Mouse (Mus musculus) cerebellum, adult 2 months (tissue): Measurements from ENCODE around the gene Gm44511. TPM values are rescaled to one million over a fixed set of nuclear protein-coding genes. Genes with fewer than 3 reads are reported as not detected.
"Not testable (repeated sequence)": the region's sequence is repeated elsewhere in the genome, so short reads cannot be mapped to it uniquely, and the experiment has no call there.

Experiments
- DNase-seq, 2 experiments: peaks; one replicate each; pipeline ENCODE4 v3.0.0; 2021
- H3K27ac ChIP-seq: fragments of 200-500 bp; 2 replicates; pipeline ENCODE4 v1.5.1; 2012; ENCODE audit warnings: low read length, control low read depth, inconsistent platforms; ENCODE audit not compliant: insufficient read depth
- H3K27me3 ChIP-seq: fragments of 200-500 bp; 2 replicates; pipeline ENCODE4 v1.6.1; 2012; ENCODE audit warnings: inconsistent platforms, mild to moderate bottlenecking, low read length, moderate library complexity; ENCODE audit not compliant: control insufficient read depth, insufficient read depth
- H3K4me1 ChIP-seq: fragments of 200-500 bp; 2 replicates; pipeline ENCODE4 v1.6.1; 2011; ENCODE audit warnings: low read length; ENCODE audit not compliant: control insufficient read depth, insufficient read depth
- H3K4me3 ChIP-seq: fragments of 200-500 bp; replicated peaks from 2 replicates; pipeline ENCODE3; 2011; ENCODE audit warnings: mild to moderate bottlenecking, low read depth, low read length, control low read depth; ENCODE audit not compliant: insufficient read depth
- CTCF ChIP-seq: fragments of 200-500 bp; IDR thresholded peaks from 2 replicates; pipeline ENCODE4 v1.5.1; 2011; ENCODE audit warnings: low read depth, mild to moderate bottlenecking, control low read depth, low read length, moderate library complexity, borderline replicate concordance; ENCODE audit not compliant: insufficient read depth
- POLR2A ChIP-seq: fragments of 200-500 bp; IDR thresholded peaks from 2 replicates; pipeline ENCODE4 v1.6.1; 2011; ENCODE audit warnings: low read length, control low read depth, borderline replicate concordance; ENCODE audit not compliant: insufficient read depth
- WGBS: fragments of 180-500 bp; shearing (Covaris S2); methylation state at CpG from one replicate; pipeline ENCODE4 v1.1.7; 2018; 5-methylcytosine and 5-hydroxymethylcytosine counted together
- polyA plus RNA-seq: library from polyadenylated mRNA; depleted of rRNA; stranded (reverse); fragments of >200 nt; gene quantifications from 2 replicates; pipeline ENCODE4 v1.2.3, GENCODE M21; 2012

Gene Gm44511
- polyA plus RNA-seq, 1 experiment: not detected

DNA sequence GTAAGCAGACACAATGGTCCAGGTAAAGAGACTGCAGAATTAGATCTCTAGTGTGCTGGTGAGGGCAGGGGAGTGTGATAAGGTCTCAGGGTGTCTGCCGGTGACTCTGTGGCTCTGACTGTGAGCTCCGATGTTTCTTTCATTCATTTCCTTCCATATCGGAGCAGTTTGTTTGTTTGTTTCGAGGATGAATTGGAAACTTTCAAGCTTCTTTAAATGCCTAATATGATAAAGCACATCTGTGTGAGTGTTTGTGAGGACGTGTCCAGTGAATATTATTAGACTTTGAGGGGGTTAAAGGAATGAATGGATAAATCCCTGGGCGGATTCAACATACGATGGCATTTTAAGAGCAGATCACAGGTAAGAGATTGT lies 26.2 kb downstream of the Gm44511 start:
- 15% methylated on average over 7 of the region's 7 CpGs for WGBS
- no peak for TF ChIP-seq CTCF
- TF ChIP-seq POLR2A: no peak
- peak overlapping the region; percentile 62 for H3K4me3 ChIP-seq
- no peak overlapping the region for H3K27ac ChIP-seq
- DNase-seq: peak in 1 of 2 experiments; percentile 15
- peaks cover 3% of the 10 kb centered on the region for H3K4me1 ChIP-seq
- H3K27me3 ChIP-seq: no peaks in the 10 kb centered on the region

DNA sequence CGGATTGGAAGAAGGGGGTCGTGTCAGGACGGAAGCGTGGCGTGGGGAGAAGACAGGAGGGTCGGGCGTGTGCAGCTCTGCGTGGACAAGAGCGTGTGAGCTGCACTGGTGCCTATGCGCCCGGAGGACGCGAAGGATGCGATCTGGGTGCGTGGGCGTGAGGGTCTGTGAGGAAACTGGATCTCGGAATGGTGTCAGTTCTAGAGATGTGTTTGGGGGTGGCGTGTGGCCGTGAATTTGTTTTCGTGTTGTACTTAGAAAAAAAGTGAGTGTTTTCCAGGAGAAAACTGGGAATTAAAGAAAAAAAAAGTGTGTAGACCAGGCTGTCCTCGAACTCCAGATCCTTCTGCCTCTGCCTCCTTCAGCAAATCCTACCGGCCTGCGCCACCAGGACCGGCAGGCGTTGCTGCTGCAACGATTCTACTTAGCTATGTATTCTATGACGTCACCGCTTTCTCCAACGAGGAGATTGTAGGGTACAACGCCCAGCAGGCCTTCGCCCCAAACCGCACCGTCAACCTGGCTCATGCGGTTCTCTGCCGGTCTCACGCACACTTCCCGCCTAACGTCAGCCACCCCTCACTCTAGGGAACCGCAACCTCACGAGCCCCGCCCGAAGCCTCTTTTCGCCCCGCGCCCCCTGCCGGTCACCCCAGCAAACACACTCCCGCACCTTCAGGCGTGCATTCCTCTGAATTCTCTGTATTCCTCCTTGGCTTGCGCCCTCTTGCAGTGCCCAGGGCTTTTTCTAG lies 26.8 kb downstream of the Gm44511 start:
- not testable (repeated sequence) for H3K4me1 ChIP-seq

DNA sequence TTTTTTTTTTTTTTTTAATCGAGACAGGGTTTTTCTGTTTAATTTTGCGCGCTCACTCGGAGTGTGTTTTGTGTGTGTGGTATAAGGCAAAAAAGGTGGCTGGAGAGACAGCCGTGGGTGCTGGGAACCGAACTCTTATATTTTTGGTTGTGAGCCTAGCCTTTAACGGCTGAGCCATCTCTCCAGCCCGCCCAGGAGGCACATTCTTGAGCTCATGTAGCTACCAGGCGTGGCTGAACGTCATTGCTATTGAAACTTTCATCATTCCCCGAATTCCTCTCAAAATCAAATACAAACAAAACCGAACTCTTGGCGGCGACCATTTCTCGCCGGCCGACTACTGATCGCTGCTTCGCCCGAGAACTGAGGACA lies 27.4 kb downstream of the Gm44511 start:
- under 1% methylated on average over 20 of the region's 20 CpGs for WGBS
- Histone ChIP-seq H3K27ac (peak overlapping the region; percentile 80), H3K4me3 (peak overlapping the region; percentile 56)
- H3K4me1 ChIP-seq, H3K27me3 ChIP-seq: not testable (repeated sequence)
- DNase-seq: peak; percentile 72 to 85

More for the DNA sequence above, 26.8 kb downstream of the Gm44511 start:
- DNase-seq: peak; percentile 89 to 94
- TF ChIP-seq CTCF: peak; percentile 58
- Histone ChIP-seq H3K27ac (peak overlapping the region; percentile 80), H3K4me3 (peak overlapping the region; percentile 83)
- not testable (repeated sequence) for H3K27me3 ChIP-seq
- under 1% methylated on average over 49 of the region's 49 CpGs for WGBS

DNA sequence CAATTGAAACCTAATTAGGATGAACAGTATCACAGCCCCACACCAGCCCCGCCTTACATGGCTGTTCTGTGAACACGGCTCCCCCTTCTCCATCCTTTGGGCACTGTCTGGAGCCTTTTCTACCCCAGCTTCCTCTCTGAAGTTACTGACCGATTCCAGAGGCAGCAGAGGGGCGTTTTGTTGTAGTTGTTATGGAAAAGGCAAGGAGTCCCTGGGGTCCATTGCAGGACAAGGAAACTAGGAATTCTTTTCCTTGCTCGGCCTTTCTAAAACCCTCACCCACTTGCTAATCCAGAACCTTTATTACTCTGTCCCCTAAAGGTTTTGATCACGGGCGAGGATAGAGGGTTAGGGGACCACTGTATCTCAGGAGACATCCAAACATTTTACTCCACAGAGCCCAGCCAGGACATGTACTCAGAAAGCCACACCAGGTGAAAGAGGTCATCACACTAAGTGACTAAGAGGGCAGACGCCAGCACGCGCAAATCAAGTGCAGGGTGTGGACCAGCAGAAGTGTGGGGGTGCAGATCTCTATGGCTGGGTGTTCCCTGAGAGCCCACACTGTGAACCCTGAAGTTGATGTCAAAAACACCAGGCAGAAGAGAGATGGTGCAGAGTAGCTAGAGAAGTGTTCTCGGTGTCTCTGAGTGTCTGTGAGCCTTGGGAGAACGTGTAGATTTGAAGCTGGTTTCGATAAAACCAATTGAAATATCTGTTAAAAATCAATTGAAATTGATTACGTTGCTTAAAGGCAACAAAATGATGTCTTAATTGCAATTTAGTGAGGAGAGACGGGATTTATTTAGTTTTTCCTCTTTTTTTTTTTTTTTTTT lies 28.0 kb downstream of the Gm44511 start:
- DNase-seq: peak; percentile 49 to 50
- WGBS: 9% methylated on average over 15 of the region's 15 CpGs
- H3K4me3 ChIP-seq: peak overlapping the region; percentile 56
- no peak overlapping the region for H3K27ac ChIP-seq
- peaks cover 3% of the 10 kb centered on the region for H3K4me1 ChIP-seq
- TF ChIP-seq CTCF (no peak), POLR2A (no peak)
- no peaks in the 10 kb centered on the region for H3K27me3 ChIP-seq

DNA sequence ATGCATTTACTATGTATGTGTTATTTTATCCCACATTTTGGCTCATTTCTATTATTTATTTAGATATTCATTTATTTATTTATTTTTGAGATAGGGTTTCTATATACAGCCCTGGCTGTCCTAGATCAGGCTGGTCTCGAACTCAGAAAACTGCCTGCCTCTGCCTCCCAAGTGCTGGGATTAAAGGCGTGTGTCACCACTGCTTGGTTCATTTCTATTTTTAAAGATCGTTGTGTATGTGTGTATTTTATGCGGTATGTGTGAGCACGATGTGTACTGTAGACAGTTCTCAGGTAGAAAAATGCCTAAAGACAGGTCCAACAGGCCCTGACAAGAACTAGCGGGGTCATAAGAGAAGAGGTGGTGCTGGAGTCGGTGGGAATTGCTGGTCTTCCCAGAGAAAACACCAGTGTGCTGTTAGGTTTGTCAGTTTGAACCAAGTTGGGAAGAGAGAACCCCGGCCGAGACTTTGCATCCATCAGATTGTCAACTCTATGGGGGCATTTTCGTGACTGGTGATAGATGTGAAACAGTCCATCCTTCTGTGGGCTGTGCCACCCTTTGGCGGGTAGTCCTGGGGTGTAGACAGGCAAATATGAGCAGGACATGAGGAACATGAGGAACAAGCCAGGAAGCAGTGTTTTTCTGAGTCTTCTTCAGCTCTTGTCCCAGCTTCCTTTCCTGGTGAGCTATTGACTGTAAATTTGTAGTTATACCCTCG lies 28.8 kb downstream of the Gm44511 start:
- H3K27ac ChIP-seq: no peak overlapping the region
- 63% methylated on average over 12 of the region's 12 CpGs for WGBS
- TF ChIP-seq POLR2A: no peak
- TF ChIP-seq CTCF: no peak
- H3K4me1 ChIP-seq: peaks cover 3% of the 10 kb centered on the region
- DNase-seq: peak; percentile 15 to 17
- no peaks in the 10 kb centered on the region for H3K27me3 ChIP-seq
- peak overlapping the region; percentile 56 for H3K4me3 ChIP-seq

DNA sequence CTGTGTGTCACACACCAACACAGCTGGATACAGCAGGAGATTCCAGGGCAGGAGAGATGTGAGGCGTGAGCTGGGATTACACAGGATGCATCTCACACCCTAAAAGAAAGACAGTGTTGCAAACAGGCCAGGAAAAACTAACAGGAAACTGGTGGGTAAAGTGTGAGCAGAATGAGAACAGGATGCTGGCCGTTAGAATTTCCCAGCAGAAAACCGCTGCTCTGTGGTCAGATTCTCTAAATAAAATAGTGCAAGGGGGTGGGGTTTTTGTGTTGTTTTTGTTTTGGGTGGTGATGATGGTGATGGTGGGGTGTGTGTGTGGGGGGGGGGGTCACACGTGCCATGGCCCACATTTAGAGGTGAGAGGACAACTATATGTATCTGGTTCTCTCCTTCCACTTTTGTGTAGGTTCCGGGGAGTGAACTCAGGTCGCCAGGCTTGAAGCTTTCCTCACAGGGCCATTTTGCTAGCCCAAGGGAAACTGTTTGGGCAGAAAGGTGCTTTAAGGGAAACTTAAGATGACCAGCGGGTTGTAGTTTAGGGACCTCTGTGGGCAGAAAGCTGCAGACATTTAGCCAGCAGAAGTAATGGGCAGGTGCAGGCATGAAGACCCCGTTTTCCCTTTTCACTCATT lies 29.7 kb downstream of the Gm44511 start:
- Histone ChIP-seq H3K27ac (no peak overlapping the region), H3K4me3 (no peak overlapping the region), H3K4me1 (peaks cover 3% of the 10 kb centered on the region), H3K27me3 (no peaks in the 10 kb centered on the region)
- DNase-seq: no peak
- WGBS: 80% methylated on average over 8 of the region's 8 CpGs
- no peak for TF ChIP-seq POLR2A
- no peak for TF ChIP-seq CTCF

DNA sequence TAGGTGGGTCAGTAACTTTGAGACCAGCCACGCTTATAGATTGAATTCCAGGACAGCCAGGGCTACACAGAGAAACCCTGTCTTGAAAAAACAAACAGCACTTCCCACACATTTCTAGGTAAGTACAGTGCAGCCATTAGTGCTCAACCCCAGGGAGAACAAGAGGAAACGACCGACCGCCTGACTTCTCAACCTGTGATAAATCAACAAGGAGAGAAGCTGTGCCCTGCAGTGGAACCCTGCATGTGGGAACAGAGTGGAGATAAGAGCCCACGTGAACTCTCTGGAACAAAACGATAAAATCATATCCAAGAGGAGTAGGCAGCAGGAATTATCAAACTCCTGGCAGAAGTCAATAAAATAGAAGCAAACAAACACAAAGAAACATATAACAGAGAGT lies 32.4 kb downstream of the Gm44511 start:
- TF ChIP-seq CTCF (no peak), POLR2A (no peak)
- WGBS: 81% methylated on average over 6 of the region's 6 CpGs
- DNase-seq: no peak
- peaks cover 3% of the 10 kb centered on the region for H3K4me1 ChIP-seq
- no peaks in the 10 kb centered on the region for H3K27me3 ChIP-seq
- no peak overlapping the region for H3K27ac ChIP-seq
- H3K4me3 ChIP-seq: no peak overlapping the region

DNA sequence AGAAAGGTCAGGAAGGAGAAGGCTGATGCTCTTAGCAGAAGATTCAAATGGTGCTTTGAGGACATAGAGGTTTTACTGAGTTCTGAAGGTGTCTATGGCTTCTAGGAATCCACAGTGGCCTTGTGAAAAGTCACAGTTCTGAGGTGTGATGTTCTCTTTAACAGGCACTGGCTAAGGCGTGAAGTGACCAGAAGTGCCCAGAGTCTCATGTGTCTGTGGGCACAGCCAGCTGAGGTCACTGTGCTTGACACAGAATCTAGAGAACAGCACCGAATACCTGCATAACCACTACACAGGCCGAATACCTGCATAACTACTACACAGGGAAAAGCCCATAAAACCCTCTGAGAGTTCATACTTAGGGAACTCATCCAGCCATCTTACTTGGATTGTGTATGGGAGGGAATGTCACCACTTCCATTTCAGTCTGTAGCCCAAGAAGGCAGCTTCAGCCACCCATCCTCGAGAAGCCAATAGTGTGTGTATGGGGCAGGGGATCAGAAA lies 35.6 kb downstream of the Gm44511 start:
- H3K27ac ChIP-seq, DNase-seq, H3K27me3 ChIP-seq, H3K4me1 ChIP-seq, H3K4me3 ChIP-seq: not testable (repeated sequence)
- 85% methylated on average over 4 of the region's 4 CpGs for WGBS
